Mouse (Mus musculus) urinary bladder, adult 18-20 months (tissue): Measurements from ENCODE around the gene Fibp.

ENCODE experiments used
- DNase-seq, 2 experiments: peaks; one replicate each; pipeline ENCODE4 v3.0.0; 2022; ENCODE audit warnings: low spot score in 2 of 2, mixed read lengths in 2 of 2

The Fibp gene

GRCm38 (mm10) chr19:5431911-5432464 is 28.4 kb upstream of the Fibp start:
- DNase-seq: no peak

GRCm38 (mm10) chr19:5432992-5433852 is 27.2 kb upstream of the Fibp start:
- peak in 1 of 2 experiments; percentile 53 for DNase-seq

- no peak for DNase-seq
Observed at GRCm38 (mm10) chr19:5433951-5434350, 26.5 kb upstream of the Fibp start.

- no peak for DNase-seq
Observed at GRCm38 (mm10) chr19:5444371-5444908, 16.0 kb upstream of the Fibp start.

- DNase-seq: no peak
Observed at GRCm38 (mm10) chr19:5444954-5445353, 15.5 kb upstream of the Fibp start.

- DNase-seq: no peak
Observed at GRCm38 (mm10) chr19:5445747-5446146, 14.7 kb upstream of the Fibp start.

GRCm38 (mm10) chr19:5447515-5448353 is 12.7 kb upstream of the Fibp start, which contains the start of gene Fosl1:
Gene Fosl1, plus strand, starts transcription at chr19:5447547.
- DNase-seq: peak; percentile 71 to 87

GRCm38 (mm10) chr19:5448354-5449150 is 11.9 kb upstream of the Fibp start:
- peak in 1 of 2 experiments; percentile 29 for DNase-seq

GRCm38 (mm10) chr19:5449673-5450072 is 10.7 kb upstream of the Fibp start:
- DNase-seq: no peak

- no peak for DNase-seq
Observed at GRCm38 (mm10) chr19:5451766-5452165, 8.6 kb upstream of the Fibp start.

- no peak for DNase-seq
Observed at GRCm38 (mm10) chr19:5455037-5455436, 5.4 kb upstream of the Fibp start.

- no peak for DNase-seq
Observed at GRCm38 (mm10) chr19:5455568-5455967, 4.8 kb upstream of the Fibp start.

- DNase-seq: no peak
Observed at GRCm38 (mm10) chr19:5456241-5456921, 4.0 kb upstream of the Fibp start.

- DNase-seq: peak; percentile 94 to 96
Observed at GRCm38 (mm10) chr19:5456922-5457745, 3.3 kb upstream of the Fibp start.

- no peak for DNase-seq
Observed at GRCm38 (mm10) chr19:5457746-5458442, 2.5 kb upstream of the Fibp start, which contains the start of gene Ccdc85b. Gene Ccdc85b, minus strand, starts transcription at chr19:5457894.

- no peak for DNase-seq
Observed at GRCm38 (mm10) chr19:5459019-5459418, 1.4 kb upstream of the Fibp start.

GRCm38 (mm10) chr19:5459896-5460295 is 519 bp upstream of the Fibp start:
- no peak for DNase-seq

GRCm38 (mm10) chr19:5461411-5461810 is 996 bp downstream of the Fibp start:
- no peak for DNase-seq

GRCm38 (mm10) chr19:5463212-5463611 is 2.8 kb downstream of the Fibp start:
- DNase-seq: no peak
